Mouse (Mus musculus) kidney, postnatal 0 days (tissue): Measurements from ENCODE around the gene Gm20388. TPM values are rescaled to one million over a fixed set of nuclear protein-coding genes. Genes with fewer than 3 reads are reported as not detected.
A peak's percentile ranks its signal among the peaks of the same experiment; 100 is the strongest.
"Not testable (repeated sequence)": the region's sequence is repeated elsewhere in the genome, so short reads cannot be mapped to it uniquely, and the experiment has no call there.

ENCODE experiments used
- ATAC-seq: fragments of 200-750 bp; cut with Nextera tagmentation; replicated peaks from 2 replicates; pipeline ENCODE4 v1.8.0; 2017; ENCODE audit warnings: low read depth, moderate number of reproducible peaks, moderate TSS enrichment, moderate library complexity; ENCODE audit not compliant: low FRiP score
- DNase-seq: peaks from one replicate; pipeline ENCODE4 v3.0.0-alpha.2; 2016; ENCODE audit warnings: low spot score
- H3K27ac ChIP-seq: fragments of 300-500 bp; sonication (generic); 2 replicates; pipeline ENCODE4 v1.5.1; 2014; ENCODE audit warnings: mild to moderate bottlenecking
- H3K27me3 ChIP-seq: fragments of 300-500 bp; sonication (generic); 2 replicates; pipeline ENCODE4 v1.6.1; 2014; ENCODE audit warnings: low read length, mixed read lengths; ENCODE audit not compliant: insufficient read depth
- H3K36me3 ChIP-seq: fragments of 300-500 bp; sonication (generic); 2 replicates; pipeline ENCODE4 v1.6.1; 2014; ENCODE audit warnings: low read length, mixed read lengths; ENCODE audit not compliant: insufficient read depth
- H3K4me1 ChIP-seq: fragments of 300-500 bp; sonication (generic); replicated peaks from 2 replicates; pipeline ENCODE4 v1.6.1; 2014; ENCODE audit warnings: antibody characterized with exemption, low read length, mixed read lengths; ENCODE audit not compliant: insufficient read depth
- H3K4me2 ChIP-seq: fragments of 300-500 bp; sonication (generic); 2 replicates; pipeline ENCODE4 v1.6.1; 2014; ENCODE audit warnings: mild to moderate bottlenecking, low read length, moderate library complexity, mixed read lengths
- H3K4me3 ChIP-seq: fragments of 300-500 bp; sonication (generic); replicated peaks from 2 replicates; pipeline ENCODE4 v1.5.1; 2014; ENCODE audit warnings: low read depth, low read length
- H3K9ac ChIP-seq: fragments of 300-500 bp; sonication (generic); 2 replicates; pipeline ENCODE4 v1.6.1; 2014; ENCODE audit warnings: low read depth, low read length
- H3K9me3 ChIP-seq: fragments of 300-500 bp; sonication (generic); replicated peaks from 2 replicates; pipeline ENCODE4 v1.6.1; 2016; ENCODE audit warnings: low read length, inconsistent platforms, mixed read lengths
- CTCF ChIP-seq: IDR thresholded peaks from 2 replicates; pipeline ENCODE4 v1.5.1; 2016; ENCODE audit warnings: antibody characterized with exemption, low read depth, mild to moderate bottlenecking, moderate library complexity
- WGBS: fragments of 180-500 bp; shearing (Covaris S2); extraction: QIAGEN DNeasy Blood & Tissue Kit; methylation state at CpG from one replicate; pipeline ENCODE4 v1.1.7; 2014; 5-methylcytosine and 5-hydroxymethylcytosine counted together
- polyA plus RNA-seq: library from polyadenylated mRNA; unstranded; fragments of >200 nt; fragmentation: Nextera tagmentation; extraction: Ambion mirVana; gene quantifications from 2 replicates; pipeline ENCODE4 v1.2.1, GENCODE M21; 2015

The Gm20388 gene
- polyA plus RNA-seq, 1 experiment from 2014 or later: not detected

GRCm38 (mm10) chr8:123250940-123251339, 3340.3 kb downstream of the Gm20388 start:
- DNase-seq (no peak), ATAC-seq (no peak)
- H3K36me3 ChIP-seq: peaks cover 43% of the 10 kb centered on the region

GRCm38 (mm10) chr8:123252925-123253324, 3342.3 kb downstream of the Gm20388 start:
- H3K4me3 ChIP-seq: peak overlapping the region; percentile 86; the same call in 1 of the 2 replicates
- ATAC-seq (no peak), DNase-seq (no peak)
- no peaks in the 10 kb centered on the region for H3K27me3 ChIP-seq
- 0 out of 2 replicates have a peak overlapping the region, but pooled peaks have one; percentile 31 for H3K27ac ChIP-seq
- 34% methylated on average over 4 of the region's 4 CpGs for WGBS
- H3K36me3 ChIP-seq: peaks cover 34% of the 10 kb centered on the region
- H3K4me1 ChIP-seq: peaks cover 17% of the 10 kb centered on the region
- peak overlapping the region; percentile 83 for H3K4me2 ChIP-seq
- peak overlapping the region; percentile 83; the same call in 1 of the 2 replicates for H3K9ac ChIP-seq
- H3K9me3 ChIP-seq: no peaks in the 10 kb centered on the region
- TF ChIP-seq CTCF: no peak

More at GRCm38 (mm10) chr8:123250940-123251339, 3340.3 kb downstream of the Gm20388 start:
- peaks cover 17% of the 10 kb centered on the region for H3K4me1 ChIP-seq
- no peaks in the 10 kb centered on the region for H3K27me3 ChIP-seq
- H3K27ac ChIP-seq: no peak overlapping the region
- 94% methylated on average over 5 of the region's 5 CpGs for WGBS
- H3K9ac ChIP-seq: 0 out of 2 replicates have a peak overlapping the region, but pooled peaks have one; percentile 23
- no peak for TF ChIP-seq CTCF
- no peak overlapping the region for H3K4me3 ChIP-seq
- no peaks in the 10 kb centered on the region for H3K9me3 ChIP-seq
- no peak overlapping the region for H3K4me2 ChIP-seq

- Histone ChIP-seq H3K27ac (peak overlapping the region; percentile 65), H3K4me3 (peak overlapping the region; percentile 86), H3K36me3 (peaks cover 34% of the 10 kb centered on the region), H3K4me2 (peak overlapping the region; percentile 83), H3K9ac (peak overlapping the region; percentile 83), H3K27me3 (no peaks in the 10 kb centered on the region), H3K4me1 (peaks cover 17% of the 10 kb centered on the region), H3K9me3 (no peaks in the 10 kb centered on the region)
- under 1% methylated on average over 37 of the region's 40 CpGs for WGBS
- DNase-seq: no peak
- peak; percentile 15; the same call in 1 of the 2 replicates for ATAC-seq
- TF ChIP-seq CTCF: no peak
These were observed 3342.9 kb downstream of the Gm20388 start for GRCm38 (mm10) chr8:123253451-123254098.

- no peak for TF ChIP-seq CTCF
- Histone ChIP-seq H3K4me1 (peaks cover 17% of the 10 kb centered on the region), H3K4me2 (peak within 1 kb of the TSS; percentile 83), H3K4me3 (peak within 1 kb of the TSS; percentile 86), H3K9me3 (no peaks in the 10 kb centered on the region), H3K36me3 (peaks cover 31% of the 10 kb centered on the region), H3K27ac (peak within 1 kb of the TSS; percentile 65), H3K27me3 (no peaks in the 10 kb centered on the region), H3K9ac (peak within 1 kb of the TSS; percentile 83)
- ATAC-seq: peak; percentile 95
- DNase-seq: peak; percentile 89
- under 1% methylated on average over 93 of the region's 99 CpGs for WGBS
These were observed 3343.7 kb downstream of the Gm20388 start, which contains the start of the genes Zfp276 and Vps9d1 for GRCm38 (mm10) chr8:123254099-123254885. TSS of gene Zfp276 (plus strand) at chr8:123254195. TSS of gene Vps9d1 (minus strand) at chr8:123254348.

- TF ChIP-seq CTCF: peak; percentile 40; the same call in 1 of the 2 replicates
- H3K4me1 ChIP-seq: peaks cover 17% of the 10 kb centered on the region
- H3K9ac ChIP-seq: peak overlapping the region; percentile 83
- peak overlapping the region; percentile 86 for H3K4me3 ChIP-seq
- ATAC-seq: no peak
- no peak for DNase-seq
- H3K27ac ChIP-seq: no peak overlapping the region
- WGBS: 62% methylated on average over 6 of the region's 6 CpGs
- H3K9me3 ChIP-seq: no peaks in the 10 kb centered on the region
- H3K4me2 ChIP-seq: peak overlapping the region; percentile 83
- H3K27me3 ChIP-seq: no peaks in the 10 kb centered on the region
- peaks cover 31% of the 10 kb centered on the region for H3K36me3 ChIP-seq
These were observed 3344.5 kb downstream of the Gm20388 start for GRCm38 (mm10) chr8:123255170-123255569.

GRCm38 (mm10) chr8:123257114-123257513, 3346.5 kb downstream of the Gm20388 start:
- WGBS: 96% methylated on average over 3 of the region's 3 CpGs
- DNase-seq (no peak), ATAC-seq (no peak)
- no peak for TF ChIP-seq CTCF
- H3K4me3 ChIP-seq: no peak overlapping the region
- H3K36me3 ChIP-seq: peaks cover 29% of the 10 kb centered on the region
- no peaks in the 10 kb centered on the region for H3K27me3 ChIP-seq
- peaks cover 17% of the 10 kb centered on the region for H3K4me1 ChIP-seq
- H3K27ac ChIP-seq: no peak overlapping the region
- no peaks in the 10 kb centered on the region for H3K9me3 ChIP-seq
- no peak overlapping the region for H3K9ac ChIP-seq
- H3K4me2 ChIP-seq: no peak overlapping the region

GRCm38 (mm10) chr8:123257593-123257992, 3347.0 kb downstream of the Gm20388 start:
- WGBS: 93% methylated on average over 8 of the region's 8 CpGs
- not testable (repeated sequence) for H3K27me3 ChIP-seq, H3K4me3 ChIP-seq, H3K4me2 ChIP-seq, H3K27ac ChIP-seq, DNase-seq, H3K9ac ChIP-seq, H3K9me3 ChIP-seq, ATAC-seq
- H3K36me3 ChIP-seq: peaks cover 31% of the 10 kb centered on the region
- H3K4me1 ChIP-seq: peaks cover 15% of the 10 kb centered on the region
